Mouse (Mus musculus) lung, postnatal 10 days (tissue): ENCODE results near the gene Cuedc1.

ENCODE experiments used
- DNase-seq: peaks from one replicate; pipeline ENCODE4 v3.0.0; 2021

Gene Cuedc1

DNA sequence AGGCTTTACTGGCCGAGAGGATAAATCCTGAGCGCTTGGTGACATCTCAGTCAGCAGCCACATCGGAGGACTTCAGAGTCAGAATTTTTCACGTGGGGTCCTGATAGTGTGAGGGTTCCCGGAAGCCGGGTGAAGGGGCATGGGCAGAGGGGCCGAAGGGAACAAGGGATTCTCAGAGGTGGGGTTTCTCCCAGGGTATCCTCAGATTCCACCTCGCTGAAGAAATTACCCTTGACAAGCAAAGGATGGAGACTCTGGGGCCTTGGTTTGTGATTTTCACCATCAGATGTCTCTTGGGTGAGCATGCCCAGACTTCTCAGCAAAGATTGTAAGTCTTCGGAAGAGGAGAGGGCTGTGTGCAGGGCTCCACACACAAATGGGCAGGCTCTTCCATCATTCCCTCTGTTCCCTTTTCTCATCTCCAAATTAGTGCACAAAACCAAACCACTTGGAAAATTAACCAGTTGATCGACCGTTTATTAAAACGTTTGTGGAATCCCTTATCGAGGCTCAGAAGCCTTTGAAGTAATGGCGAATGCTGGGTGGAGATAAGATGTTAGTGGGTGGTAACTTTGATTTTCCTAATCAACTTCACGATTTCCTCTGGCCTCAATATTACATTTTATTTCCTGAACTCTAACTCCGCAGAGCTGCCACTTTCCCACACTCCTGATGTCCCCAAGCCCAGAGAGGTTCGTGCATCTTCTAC is at the start of gene Cuedc1:
Gene Cuedc1, plus strand, starts transcription at position 38 of the 709 bp plus-strand sequence.
- DNase-seq: no peak

DNA sequence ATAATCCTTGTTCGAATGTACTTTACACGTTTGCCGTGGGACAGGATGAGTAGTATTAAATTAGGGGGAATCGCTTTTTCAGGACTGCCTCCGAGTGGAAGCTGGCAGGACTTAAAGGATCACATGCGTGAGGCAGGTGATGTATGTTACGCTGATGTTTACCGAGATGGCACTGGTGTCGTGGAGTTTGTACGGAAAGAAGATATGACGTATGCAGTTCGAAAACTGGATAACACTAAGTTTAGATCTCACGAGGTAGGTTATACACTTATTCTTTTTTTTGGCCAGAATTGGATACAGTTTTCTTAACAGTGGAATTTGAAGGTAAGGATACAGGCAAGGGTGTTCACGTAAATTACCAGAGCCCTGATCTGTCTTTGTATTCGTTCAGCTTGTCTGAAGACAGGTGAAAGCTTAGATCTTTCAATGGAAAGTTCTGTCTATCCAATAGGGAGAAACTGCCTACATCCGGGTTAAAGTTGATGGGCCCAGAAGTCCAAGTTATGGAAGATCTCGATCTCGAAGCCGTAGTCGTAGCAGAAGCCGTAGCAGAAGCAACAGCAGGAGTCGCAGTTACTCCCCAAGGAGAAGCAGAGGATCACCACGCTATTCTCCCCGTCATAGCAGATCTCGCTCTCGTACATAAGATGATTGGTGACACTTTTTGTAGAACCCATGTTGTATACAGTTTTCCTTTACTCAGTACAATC is 48.7 kb upstream of the Cuedc1 start:
- no peak for DNase-seq

DNA sequence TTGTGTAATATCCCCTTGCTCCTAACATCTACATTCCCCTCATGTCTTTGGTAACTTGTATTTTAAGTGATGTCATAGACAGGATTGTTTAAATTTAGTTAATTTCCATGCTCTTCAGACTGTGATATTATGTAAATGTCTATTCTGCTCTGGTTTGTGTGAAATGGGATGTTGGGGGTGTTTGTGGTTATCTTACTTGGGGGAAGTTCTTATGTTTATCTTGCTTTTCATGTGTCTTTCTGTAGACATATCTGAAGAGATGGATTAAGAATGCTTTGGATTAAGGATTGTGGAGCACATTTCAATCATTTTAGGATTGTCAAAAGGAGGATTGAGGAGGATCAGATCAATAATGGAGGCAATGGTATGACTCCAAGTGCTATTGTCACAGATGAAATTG is 48.1 kb upstream of the Cuedc1 start:
- no peak for DNase-seq

DNA sequence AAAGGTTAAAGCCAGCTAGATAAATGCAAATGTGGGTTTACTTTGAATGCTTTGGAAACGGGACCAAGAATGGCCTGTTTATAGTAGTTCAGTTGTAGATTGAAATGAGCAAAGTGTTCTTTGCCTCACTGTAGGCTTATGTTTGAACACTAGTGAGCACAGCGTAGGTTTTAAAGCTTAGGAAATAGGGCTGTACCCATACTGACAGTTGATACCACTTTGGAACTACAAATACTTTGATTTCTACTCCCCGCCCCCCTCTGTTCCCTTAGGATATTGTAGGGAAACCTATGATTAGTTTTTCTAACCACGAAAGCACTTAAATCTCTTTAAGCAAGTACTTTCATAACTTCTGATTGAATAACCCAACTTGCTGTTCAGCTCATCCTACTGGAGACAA is 45.2 kb upstream of the Cuedc1 start:
- DNase-seq: no peak

DNA sequence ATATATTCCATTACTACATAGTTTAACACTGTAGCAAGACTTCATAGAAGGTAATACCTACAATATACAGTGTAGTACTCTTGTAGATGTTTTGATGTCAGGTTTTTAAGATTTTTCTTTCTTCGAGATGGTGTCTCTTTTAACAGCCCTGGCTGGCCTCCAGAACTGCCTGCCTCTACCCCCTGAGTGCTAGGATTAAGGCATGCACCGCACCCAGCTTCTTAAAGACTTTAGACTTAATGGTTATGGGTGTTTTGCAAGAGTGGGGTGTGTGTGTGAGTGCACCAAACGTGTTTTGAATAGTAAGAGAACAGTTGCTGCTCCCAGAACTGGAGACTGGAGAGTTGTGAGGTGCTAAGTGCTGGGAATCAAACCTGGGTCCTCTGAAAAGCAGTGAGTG is 44.0 kb upstream of the Cuedc1 start:
- no peak for DNase-seq

DNA sequence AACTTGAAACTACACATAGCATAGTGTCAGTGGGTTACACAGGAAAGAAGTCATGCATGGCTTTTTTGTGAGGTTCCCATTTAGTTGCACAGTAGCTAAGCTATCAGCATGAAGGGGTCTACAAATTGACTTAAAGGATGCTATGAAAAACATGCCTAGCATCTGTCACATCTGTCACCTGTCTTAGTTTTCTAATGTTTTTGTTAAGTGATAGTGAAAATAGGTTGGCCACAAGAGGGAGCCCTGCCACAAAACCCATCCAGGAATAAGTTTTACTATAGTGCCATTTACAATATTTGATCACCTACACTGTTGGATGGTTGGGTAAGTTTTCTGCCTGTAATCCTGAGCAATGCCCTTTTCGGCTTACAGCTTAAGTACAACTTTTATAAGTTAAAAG is 43.3 kb upstream of the Cuedc1 start:
- DNase-seq: peak; percentile 69

DNA sequence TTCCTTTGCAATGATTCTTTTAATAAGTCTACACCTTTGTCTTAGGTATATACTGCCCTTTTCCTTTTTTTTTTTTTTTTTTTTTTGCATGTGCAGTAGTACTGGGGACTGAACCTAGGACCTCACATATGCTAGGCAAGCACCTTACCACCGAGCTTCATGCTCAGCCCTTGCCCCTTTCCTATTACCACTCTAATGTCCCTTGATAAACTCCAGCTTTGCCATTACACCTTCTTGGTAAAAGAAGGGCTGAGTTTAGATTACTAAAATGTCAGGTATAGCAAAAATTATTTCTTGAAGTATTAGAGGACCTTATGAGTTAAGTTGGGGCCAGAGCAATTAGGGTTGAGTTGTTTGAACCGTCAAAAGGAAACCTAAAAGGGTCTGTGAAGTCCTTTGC is 42.1 kb upstream of the Cuedc1 start:
- DNase-seq: no peak

DNA sequence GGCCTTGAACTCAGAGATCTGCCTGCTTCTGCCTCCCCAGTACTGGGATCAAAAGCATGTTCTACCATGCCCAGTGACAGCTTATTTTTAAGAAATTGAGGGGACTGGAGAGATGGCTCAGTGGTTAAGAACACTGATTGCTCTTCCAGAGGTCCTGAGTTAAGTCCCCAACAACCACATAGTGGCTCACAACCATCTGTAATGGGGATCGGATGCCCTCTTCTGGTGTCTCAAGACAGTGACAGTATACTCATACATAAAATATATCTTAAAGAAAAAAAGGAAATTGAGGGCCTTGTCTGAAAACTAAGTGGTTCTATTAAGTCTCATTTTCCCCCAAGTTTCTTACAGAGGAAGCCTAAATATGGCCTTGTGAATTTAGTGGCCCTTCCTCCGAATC is 40.1 kb upstream of the Cuedc1 start:
- DNase-seq: no peak

DNA sequence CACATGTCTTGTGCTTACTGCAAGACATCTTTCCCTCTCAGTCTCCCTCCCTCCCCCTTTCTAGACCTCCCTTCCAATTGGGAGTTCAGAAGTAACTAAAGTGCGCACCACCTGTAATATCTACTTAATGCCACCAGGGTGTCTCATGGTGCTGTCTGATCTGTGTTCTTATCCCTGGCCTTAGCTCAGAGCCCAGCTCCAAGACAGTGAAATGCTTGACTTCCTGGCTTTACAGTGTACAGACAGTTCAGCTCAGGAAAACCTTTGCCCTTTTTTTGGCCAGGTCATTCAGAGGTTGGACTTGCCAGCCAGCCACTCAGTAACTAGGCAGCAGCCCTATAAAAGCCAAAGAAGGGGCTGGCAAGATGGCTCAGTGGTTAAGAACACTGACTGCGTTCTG is 38.7 kb upstream of the Cuedc1 start:
- DNase-seq: peak; percentile 74

DNA sequence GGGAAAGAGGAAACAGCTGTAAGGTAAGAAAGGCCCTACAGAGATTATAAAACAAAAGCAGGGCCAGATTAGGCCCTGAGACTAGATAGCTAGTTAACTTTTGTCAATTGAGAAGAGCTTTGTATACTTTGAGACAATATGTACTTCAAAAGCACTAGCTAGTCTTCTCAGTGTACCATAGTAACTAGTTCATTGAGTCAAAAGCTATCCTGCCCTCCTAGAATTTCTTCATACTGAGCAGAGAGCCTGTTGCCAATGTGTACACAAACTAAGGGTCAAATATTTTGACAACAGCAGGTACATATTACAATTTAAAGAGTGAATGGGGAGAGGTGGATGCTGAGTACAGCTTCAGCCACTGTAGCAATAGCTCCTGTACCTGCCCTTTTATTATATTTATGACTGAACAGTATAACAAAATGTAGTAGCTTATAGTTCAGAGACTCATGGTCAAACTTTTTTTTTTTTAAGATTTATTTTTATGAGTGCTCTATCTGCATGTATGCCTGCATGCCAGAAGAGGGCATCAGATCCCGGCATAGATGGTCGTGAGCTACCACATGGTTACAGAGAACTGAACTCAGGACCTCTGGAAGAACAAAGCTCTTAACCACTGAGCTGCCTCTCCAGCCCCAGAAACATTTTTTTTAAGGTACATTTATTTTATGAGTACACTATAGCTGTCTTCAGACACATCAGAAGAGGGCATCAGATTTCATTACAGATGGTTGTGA is 35.8 kb upstream of the Cuedc1 start:
- DNase-seq: peak; percentile 15

DNA sequence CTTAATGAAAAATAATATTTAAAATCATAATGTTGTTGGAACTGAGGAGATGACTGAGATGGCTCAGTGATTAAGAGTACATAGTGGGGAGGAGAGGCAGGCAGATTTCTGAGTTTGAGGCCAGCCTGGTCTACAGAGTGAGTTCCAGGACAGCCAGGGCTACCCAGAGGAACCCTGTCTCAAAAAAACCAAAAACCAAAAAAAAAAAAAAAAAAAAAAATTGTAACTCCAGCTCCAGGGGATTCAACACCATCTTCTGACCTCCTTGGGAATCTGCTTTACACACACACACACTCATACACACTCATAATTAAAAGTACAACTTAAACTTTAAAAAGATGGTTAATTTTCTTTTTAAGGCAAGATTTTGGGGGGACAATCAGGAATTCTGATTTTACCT is 32.1 kb upstream of the Cuedc1 start:
- DNase-seq: no peak

DNA sequence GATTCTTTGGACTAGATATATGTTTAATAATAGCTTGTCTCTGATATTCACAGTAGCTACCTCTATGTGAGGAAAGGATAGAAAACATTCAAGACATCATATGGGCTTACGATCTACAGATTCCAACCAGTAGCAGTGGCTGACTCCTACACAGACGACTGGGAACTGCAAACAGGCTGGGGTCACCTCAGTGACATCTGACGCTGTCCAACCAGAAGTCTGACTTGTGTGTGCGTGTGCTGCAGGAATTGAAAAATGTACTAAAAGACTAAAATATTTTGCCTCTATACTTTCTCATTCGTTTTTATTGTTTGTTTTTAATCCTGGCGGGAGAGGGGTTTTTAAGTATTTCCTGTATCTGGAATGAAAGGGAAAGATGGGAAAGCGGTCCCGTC is 30.7 kb upstream of the Cuedc1 start:
- peak; percentile 16 for DNase-seq

DNA sequence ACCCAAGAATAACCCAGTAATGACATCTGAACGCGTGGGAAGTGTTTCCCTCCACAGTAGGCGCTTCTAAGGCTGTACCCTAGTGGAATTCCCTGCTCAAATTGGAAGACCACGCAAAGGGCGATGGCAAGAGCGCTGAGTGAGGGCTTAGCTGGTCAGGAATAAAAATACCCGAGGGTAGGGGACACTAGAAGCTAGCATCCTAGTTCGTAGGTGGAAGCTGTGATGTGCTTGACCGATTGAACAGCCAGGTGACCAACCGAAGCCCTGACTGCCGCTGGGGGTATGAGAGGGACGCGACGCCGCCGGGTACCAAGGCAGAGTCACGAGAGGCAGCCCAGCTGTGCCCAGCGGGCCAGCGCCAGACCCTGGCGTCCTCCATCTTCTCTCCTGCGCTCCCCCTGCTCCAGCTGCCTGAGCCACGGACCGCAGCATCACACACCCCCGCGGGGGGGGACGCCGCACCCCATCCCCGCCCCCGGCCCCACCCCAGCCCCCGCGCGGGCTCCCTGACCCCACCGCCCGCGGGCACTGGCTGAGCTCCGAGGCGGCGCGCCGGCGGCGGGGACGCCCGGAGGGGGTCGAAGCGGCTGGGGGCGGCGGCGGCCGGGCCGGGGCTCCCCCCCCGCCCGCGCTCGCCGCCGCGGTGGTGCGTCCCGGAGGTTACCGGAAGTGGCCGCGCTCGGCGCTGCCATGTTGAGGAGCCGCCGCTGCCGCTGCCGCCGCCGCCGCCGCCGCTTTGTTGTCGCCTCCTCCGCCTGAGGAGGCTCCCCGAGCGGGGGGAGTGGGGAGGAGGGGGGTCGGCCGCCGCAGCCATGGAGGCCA is 30.1 kb upstream of the Cuedc1 start, which contains the start of gene Vezf1:
Gene Vezf1, plus strand, starts transcription at position 694 of the 825 bp plus-strand sequence.
- peak; percentile 86 for DNase-seq

DNA sequence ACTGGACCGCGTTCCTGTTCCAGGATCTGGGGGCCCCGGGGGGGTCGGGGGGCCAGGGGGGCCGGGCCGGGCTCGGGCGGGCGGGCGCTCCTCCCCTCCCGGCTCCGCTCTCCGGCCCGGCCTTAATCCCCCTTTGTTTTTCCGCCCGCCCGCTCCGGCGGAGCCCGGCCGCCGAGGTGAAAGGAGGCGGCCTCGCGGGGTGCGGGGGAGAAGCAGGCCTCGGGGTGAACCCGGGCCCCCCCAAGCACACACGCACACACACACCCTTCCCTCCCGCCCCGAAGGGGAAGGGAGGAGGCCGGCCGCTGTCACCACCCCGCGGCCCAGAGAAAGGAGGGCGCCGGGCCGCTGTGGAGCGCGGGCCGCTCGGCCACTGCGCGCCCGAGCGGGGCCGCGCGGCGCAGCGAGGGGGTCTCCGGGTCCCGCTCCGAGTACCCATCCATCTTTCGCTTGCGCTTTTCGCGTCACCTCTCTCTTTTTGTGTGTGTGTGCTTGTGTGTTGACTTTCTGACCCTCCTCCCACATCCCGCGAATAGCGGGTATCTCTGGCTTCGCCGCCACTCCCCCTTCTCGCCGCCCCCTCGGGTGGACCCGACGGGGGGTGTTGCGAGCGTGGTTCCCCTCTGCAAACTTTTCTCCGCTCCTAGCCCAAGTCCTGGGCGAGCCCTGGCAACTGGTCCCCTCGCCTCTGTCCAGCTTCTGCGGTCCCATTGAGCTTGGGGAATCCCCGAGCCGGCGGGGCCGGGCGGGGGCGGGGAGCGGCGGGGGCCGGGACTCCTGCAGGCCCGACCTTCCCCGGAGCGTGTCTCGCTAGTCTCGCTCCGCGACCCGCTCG is 29.2 kb upstream of the Cuedc1 start:
- peak; percentile 82 for DNase-seq

DNA sequence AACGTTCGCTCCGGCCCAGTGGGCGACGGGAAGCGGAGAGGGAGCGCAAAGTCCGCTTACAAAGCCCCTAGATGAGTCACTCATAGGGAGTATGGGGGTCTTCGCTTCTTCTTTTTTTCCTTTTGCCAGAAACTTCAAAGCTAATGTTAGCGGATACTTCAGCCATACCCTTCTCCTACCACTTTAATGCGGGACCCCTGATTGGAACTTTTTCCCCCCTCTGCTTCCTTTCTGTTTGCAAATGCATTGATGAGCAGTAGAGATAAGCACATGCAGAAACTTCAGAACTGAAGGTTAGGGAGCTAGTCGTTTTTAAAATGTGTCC is 28.6 kb upstream of the Cuedc1 start:
- no peak for DNase-seq

DNA sequence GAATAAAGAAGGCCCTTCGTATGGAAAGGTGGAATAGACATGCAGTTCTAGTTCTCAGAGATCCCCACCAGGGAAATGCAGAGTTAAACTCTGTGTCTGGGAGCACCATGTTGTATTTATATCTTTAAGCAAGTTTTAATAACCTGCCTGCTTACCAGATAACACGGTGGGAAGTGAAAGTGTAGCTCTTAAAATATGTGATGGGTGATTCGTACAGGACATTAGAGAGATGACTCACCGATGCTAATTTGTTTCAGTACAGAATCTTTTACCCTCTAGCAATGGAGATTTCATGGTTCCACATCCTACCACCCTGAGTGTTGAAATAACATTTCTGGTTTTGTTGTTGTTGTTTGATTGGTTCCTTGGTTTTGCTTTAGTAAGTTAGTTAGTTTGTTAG is 27.5 kb upstream of the Cuedc1 start:
- DNase-seq: no peak

DNA sequence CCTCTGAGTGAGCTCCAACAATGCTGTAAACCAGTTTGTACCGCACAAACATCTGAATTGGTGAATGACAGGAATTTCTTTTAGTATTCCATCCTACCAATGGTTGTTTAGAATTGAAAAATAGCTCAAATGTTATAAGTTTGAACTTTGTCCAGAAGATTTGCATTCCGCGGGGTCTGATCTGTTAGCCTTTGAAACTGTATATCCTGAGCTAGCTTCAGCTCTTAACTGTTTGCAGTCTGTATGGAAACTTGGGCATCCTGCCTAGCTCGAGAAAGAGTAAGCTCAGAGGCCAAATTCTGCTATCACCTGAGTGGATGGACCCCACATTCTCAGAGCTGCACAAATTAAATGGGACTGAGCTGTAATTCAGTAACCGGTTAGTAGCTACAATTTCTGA is 26.7 kb upstream of the Cuedc1 start:
- no peak for DNase-seq

DNA sequence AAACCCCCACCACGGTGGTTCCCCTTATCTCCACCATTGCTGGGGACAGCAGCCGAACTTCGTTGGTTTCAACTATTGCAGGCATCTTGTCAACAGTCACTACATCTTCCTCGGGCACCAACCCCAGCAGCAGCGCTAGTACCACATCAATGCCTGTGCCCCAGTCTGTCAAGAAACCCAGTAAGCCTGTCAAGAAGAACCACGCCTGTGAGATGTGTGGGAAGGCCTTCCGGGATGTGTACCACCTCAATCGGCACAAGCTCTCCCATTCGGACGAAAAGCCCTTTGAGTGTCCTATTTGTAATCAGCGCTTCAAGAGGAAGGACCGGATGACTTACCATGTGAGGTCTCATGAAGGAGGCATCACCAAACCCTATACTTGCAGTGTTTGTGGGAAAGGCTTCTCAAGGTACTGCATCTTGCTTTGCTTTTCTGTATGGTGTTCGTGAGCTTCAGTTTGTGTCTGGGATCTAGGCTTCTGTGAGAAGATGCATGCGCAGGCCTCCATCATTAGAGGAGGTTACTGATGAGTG is 24.4 kb upstream of the Cuedc1 start:
- no peak for DNase-seq

DNA sequence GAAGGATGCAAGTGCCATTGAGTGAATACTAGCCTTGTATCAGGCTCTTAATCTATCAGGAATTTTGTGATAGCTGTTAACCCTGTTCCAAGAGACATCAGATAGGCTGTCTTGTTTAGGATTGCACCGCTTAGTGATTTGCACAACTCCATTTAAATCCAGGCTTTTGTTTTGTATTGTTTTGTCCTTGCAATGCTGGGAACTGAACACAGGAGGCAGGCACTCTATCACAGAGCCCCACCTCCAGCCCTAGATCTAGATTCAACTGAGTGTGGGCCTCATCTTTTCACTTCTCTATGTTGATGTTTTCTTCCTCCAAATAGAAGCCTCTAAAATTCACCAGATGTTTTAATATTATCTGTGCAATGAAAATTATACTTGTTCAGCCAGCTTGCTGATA is 22.2 kb upstream of the Cuedc1 start:
- no peak for DNase-seq

DNA sequence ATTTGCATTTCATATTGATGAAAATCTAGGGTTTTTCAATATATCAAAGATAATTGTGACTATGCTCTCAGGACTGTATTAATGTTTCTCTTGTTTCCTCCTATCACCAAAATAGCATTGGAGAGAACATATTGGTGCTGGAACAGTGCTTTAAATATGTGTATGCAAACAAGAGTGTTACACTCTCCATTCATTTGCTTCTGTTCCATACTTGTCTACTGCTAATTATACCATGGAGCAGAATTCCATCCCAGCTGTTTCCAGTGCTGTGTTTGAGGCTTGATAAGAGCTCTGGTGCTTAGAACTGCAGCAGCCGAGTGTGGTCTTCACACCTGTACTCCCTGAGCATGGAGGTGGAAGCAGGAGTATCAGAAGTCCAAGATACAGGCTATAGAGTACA is 21.5 kb upstream of the Cuedc1 start:
- no peak for DNase-seq

DNA sequence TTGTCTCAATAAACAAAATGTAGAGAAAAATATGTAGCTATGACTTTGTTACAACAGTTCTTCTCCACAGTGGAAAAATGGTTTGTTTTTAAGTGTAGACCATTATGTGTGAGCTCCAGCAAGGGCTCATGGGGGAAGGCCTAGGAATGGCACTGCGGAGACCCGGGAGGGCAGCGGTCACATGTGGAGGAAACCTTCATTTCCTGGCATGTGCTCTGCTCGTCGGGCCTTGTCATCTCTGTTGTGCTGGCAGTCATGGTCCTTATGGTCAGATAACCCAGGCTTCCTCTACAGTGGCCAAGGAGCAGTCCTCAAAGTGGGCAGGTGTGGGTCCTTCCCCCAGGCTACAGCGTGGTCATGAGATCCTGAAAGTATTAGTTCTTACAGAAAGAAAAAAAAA is 14.2 kb upstream of the Cuedc1 start:
- DNase-seq: no peak
